Mouse (Mus musculus): ENCODE measurements at regions not wholly inside any gene's neighbourhood (a gene's known extent, or its start where the extent isn't known, plus 50 kb on each side); places are given as distances from the start of the nearest gene placed in this dataset.

- no peak for ATAC-seq (ENCODE audit: insufficient number of reproducible peaks, insufficient read depth, low FRiP score, low read depth)
- H3K4me1 ChIP-seq (ENCODE audit: control insufficient read depth, insufficient read depth, low read length): peaks cover 5% of the 10 kb centered on the region; the same call in 1 of the 2 replicates
- 64% methylated on average over 7 of the region's 7 CpGs for WGBS
- no peak overlapping the region for H3K4me2 ChIP-seq (replicated peaks; ENCODE audit: low read depth, low read length)
- no peaks in the 10 kb centered on the region for H3K36me3 ChIP-seq (ENCODE audit: control insufficient read depth, insufficient read depth, low read length)
- H3K4me3 ChIP-seq (ENCODE audit: low read depth, low read length): no peak overlapping the region; the same call in 1 of the 2 replicates
- H3K9me3 ChIP-seq (ENCODE audit: control insufficient read depth, low read depth, low read length): no peaks in the 10 kb centered on the region
- no peak overlapping the region for H3K9ac ChIP-seq (replicated peaks; ENCODE audit: low read depth, low read length)
- no peak overlapping the region for H3K27ac ChIP-seq (ENCODE audit: low read length)
- no peaks in the 10 kb centered on the region for H3K27me3 ChIP-seq (ENCODE audit: control insufficient read depth, insufficient read depth, low read length)
Measured at GRCm38 (mm10) chr9:101690916-101691315, 170.7 kb upstream of the 9630041A04Rik start.

DNA sequence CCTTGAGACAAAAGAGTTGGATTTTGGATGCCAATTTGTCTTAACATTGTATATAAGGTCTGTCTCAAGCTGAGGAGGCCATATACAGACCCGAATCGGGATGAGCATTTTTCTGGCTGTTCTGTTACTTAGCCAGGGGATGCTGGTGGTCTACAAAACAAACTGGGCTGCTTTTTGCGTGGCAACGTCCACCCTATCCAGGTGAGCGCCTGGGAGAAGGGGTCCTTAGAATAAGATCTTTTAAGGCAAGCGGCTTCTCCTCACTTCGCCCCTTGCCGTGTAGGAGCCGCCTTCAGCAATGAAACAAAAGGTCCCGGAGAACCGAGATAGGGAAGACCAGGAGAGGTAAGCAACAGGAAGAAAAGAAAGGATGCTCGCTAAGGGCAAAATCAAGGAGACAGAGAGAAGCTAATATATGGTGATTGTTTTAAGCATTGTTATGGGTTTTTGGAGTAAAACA, 171.2 kb upstream of the 9630041A04Rik start:
- Histone ChIP-seq H3K9me3 (ENCODE audit: control insufficient read depth, low read depth, low read length) (no peaks in the 10 kb centered on the region), H3K4me1 (ENCODE audit: control insufficient read depth, insufficient read depth, low read length) (peaks cover 5% of the 10 kb centered on the region; the same call in 1 of the 2 replicates), H3K4me2 (replicated peaks; ENCODE audit: low read depth, low read length) (peak overlapping the region; percentile 32), H3K9ac (replicated peaks; ENCODE audit: low read depth, low read length) (no peak overlapping the region), H3K27me3 (ENCODE audit: control insufficient read depth, insufficient read depth, low read length) (no peaks in the 10 kb centered on the region), H3K4me3 (ENCODE audit: low read depth, low read length) (peak overlapping the region; percentile 4; the same call in 1 of the 2 replicates), H3K36me3 (ENCODE audit: control insufficient read depth, insufficient read depth, low read length) (no peaks in the 10 kb centered on the region), H3K27ac (ENCODE audit: low read length) (no peak overlapping the region)
- WGBS: 17% methylated on average over 12 of the region's 12 CpGs
- ATAC-seq (ENCODE audit: insufficient number of reproducible peaks, insufficient read depth, low FRiP score, low read depth): peak; percentile 23; the same call in 1 of the 2 replicates

- H3K4me3 ChIP-seq (ENCODE audit: low read depth, low read length): no peak overlapping the region
- H3K36me3 ChIP-seq (ENCODE audit: control insufficient read depth, insufficient read depth, low read length): no peaks in the 10 kb centered on the region
- peak; percentile 46; the same call in 1 of the 2 replicates for ATAC-seq (ENCODE audit: insufficient number of reproducible peaks, insufficient read depth, low FRiP score, low read depth)
- WGBS: 14% methylated on average over 11 of the region's 11 CpGs
- no peaks in the 10 kb centered on the region for H3K27me3 ChIP-seq (ENCODE audit: control insufficient read depth, insufficient read depth, low read length)
- peaks cover 5% of the 10 kb centered on the region; the same call in 1 of the 2 replicates for H3K4me1 ChIP-seq (ENCODE audit: control insufficient read depth, insufficient read depth, low read length)
- H3K9ac ChIP-seq (replicated peaks; ENCODE audit: low read depth, low read length): no peak overlapping the region
- no peak overlapping the region for H3K27ac ChIP-seq (ENCODE audit: low read length)
- peak overlapping the region; percentile 32; the same call in 1 of the 2 replicates for H3K4me2 ChIP-seq (replicated peaks; ENCODE audit: low read depth, low read length)
- H3K9me3 ChIP-seq (ENCODE audit: control insufficient read depth, low read depth, low read length): no peaks in the 10 kb centered on the region
Measured at GRCm38 (mm10) chr9:101689532-101690401, 171.9 kb upstream of the 9630041A04Rik start.

GRCm38 (mm10) chr9:101687226-101687625, 174.4 kb upstream of the 9630041A04Rik start:
- Histone ChIP-seq H3K9me3 (ENCODE audit: control insufficient read depth, low read depth, low read length) (no peaks in the 10 kb centered on the region), H3K4me1 (ENCODE audit: control insufficient read depth, insufficient read depth, low read length) (peaks cover 5% of the 10 kb centered on the region; the same call in 1 of the 2 replicates)

GRCm38 (mm10) chr9:101677563-101677962, 184.1 kb upstream of the 9630041A04Rik start:
- no peaks in the 10 kb centered on the region for H3K27me3 ChIP-seq (ENCODE audit: control insufficient read depth, insufficient read depth, low read length)
- no peak overlapping the region for H3K9ac ChIP-seq (replicated peaks; ENCODE audit: low read depth, low read length)
- no peak overlapping the region for H3K4me2 ChIP-seq (replicated peaks; ENCODE audit: low read depth, low read length)
- H3K4me1 ChIP-seq (ENCODE audit: control insufficient read depth, insufficient read depth, low read length): no peaks in the 10 kb centered on the region
- no peaks in the 10 kb centered on the region for H3K36me3 ChIP-seq (ENCODE audit: control insufficient read depth, insufficient read depth, low read length)
- ATAC-seq (ENCODE audit: insufficient number of reproducible peaks, insufficient read depth, low FRiP score, low read depth): no peak
- no peaks in the 10 kb centered on the region for H3K9me3 ChIP-seq (ENCODE audit: control insufficient read depth, low read depth, low read length)
- no peak overlapping the region for H3K27ac ChIP-seq (ENCODE audit: low read length)
- H3K4me3 ChIP-seq (ENCODE audit: low read depth, low read length): no peak overlapping the region
- WGBS: 86% methylated on average over 2 of the region's 2 CpGs

More at GRCm38 (mm10) chr9:101687226-101687625, 174.4 kb upstream of the 9630041A04Rik start:
- WGBS: 84% methylated on average over 6 of the region's 6 CpGs
- ATAC-seq (ENCODE audit: insufficient number of reproducible peaks, insufficient read depth, low FRiP score, low read depth): no peak
- Histone ChIP-seq H3K9ac (replicated peaks; ENCODE audit: low read depth, low read length) (no peak overlapping the region), H3K27me3 (ENCODE audit: control insufficient read depth, insufficient read depth, low read length) (no peaks in the 10 kb centered on the region), H3K4me2 (replicated peaks; ENCODE audit: low read depth, low read length) (no peak overlapping the region), H3K4me3 (ENCODE audit: low read depth, low read length) (no peak overlapping the region), H3K27ac (ENCODE audit: low read length) (no peak overlapping the region), H3K36me3 (ENCODE audit: control insufficient read depth, insufficient read depth, low read length) (no peaks in the 10 kb centered on the region)

GRCm38 (mm10) chr9:101670111-101670510, 191.5 kb upstream of the 9630041A04Rik start:
- Histone ChIP-seq H3K36me3 (ENCODE audit: control insufficient read depth, insufficient read depth, low read length) (no peaks in the 10 kb centered on the region), H3K27me3 (ENCODE audit: control insufficient read depth, insufficient read depth, low read length) (no peaks in the 10 kb centered on the region), H3K27ac (ENCODE audit: low read length) (no peak overlapping the region), H3K4me3 (ENCODE audit: low read depth, low read length) (no peak overlapping the region), H3K4me2 (replicated peaks; ENCODE audit: low read depth, low read length) (no peak overlapping the region), H3K9ac (replicated peaks; ENCODE audit: low read depth, low read length) (no peak overlapping the region), H3K4me1 (ENCODE audit: control insufficient read depth, insufficient read depth, low read length) (no peaks in the 10 kb centered on the region), H3K9me3 (ENCODE audit: control insufficient read depth, low read depth, low read length) (no peaks in the 10 kb centered on the region)
- WGBS: 78% methylated on average over 1 of the region's 1 CpGs
- no peak for ATAC-seq (ENCODE audit: insufficient number of reproducible peaks, insufficient read depth, low FRiP score, low read depth)

- Histone ChIP-seq H3K4me2 (replicated peaks; ENCODE audit: low read depth, low read length) (no peak overlapping the region), H3K9ac (replicated peaks; ENCODE audit: low read depth, low read length) (no peak overlapping the region), H3K36me3 (ENCODE audit: control insufficient read depth, insufficient read depth, low read length) (no peaks in the 10 kb centered on the region), H3K27ac (ENCODE audit: low read length) (no peak overlapping the region), H3K9me3 (ENCODE audit: control insufficient read depth, low read depth, low read length) (no peaks in the 10 kb centered on the region; the same call in 1 of the 2 replicates), H3K27me3 (ENCODE audit: control insufficient read depth, insufficient read depth, low read length) (no peaks in the 10 kb centered on the region), H3K4me3 (ENCODE audit: low read depth, low read length) (no peak overlapping the region), H3K4me1 (ENCODE audit: control insufficient read depth, insufficient read depth, low read length) (no peaks in the 10 kb centered on the region)
- 85% methylated on average over 5 of the region's 5 CpGs for WGBS
- ATAC-seq (ENCODE audit: insufficient number of reproducible peaks, insufficient read depth, low FRiP score, low read depth): no peak
Measured at GRCm38 (mm10) chr9:101649816-101650215, 211.8 kb upstream of the 9630041A04Rik start.

GRCm38 (mm10) chr9:101641524-101641923, 220.1 kb upstream of the 9630041A04Rik start:
- no peaks in the 10 kb centered on the region for H3K27me3 ChIP-seq (ENCODE audit: control insufficient read depth, insufficient read depth, low read length)
- H3K4me1 ChIP-seq (ENCODE audit: control insufficient read depth, insufficient read depth, low read length): no peaks in the 10 kb centered on the region
- no peaks in the 10 kb centered on the region; the same call in 1 of the 2 replicates for H3K9me3 ChIP-seq (ENCODE audit: control insufficient read depth, low read depth, low read length)
- H3K36me3 ChIP-seq (ENCODE audit: control insufficient read depth, insufficient read depth, low read length): no peaks in the 10 kb centered on the region
- H3K9ac ChIP-seq (replicated peaks; ENCODE audit: low read depth, low read length): no peak overlapping the region
- H3K4me2 ChIP-seq (replicated peaks; ENCODE audit: low read depth, low read length): no peak overlapping the region
- 0 out of 2 replicates have a peak overlapping the region, but pooled peaks have one; percentile 74 for H3K27ac ChIP-seq (ENCODE audit: low read length)
- ATAC-seq (ENCODE audit: insufficient number of reproducible peaks, insufficient read depth, low FRiP score, low read depth): peak; percentile 75; the same call in 1 of the 2 replicates
- WGBS: 4% methylated on average over 3 of the region's 3 CpGs
- no peak overlapping the region for H3K4me3 ChIP-seq (ENCODE audit: low read depth, low read length)

All from stomach, embryonic 14.5 days (tissue).